ENCODE assay signal across 8 mouse cellular contexts in genomic region chr6:17170782-17171272, GRCm38 (mm10).
DNase-seq lines count a peak whose midpoint lies in the region; ATAC-seq and TF ChIP-seq lines count a peak whose summit lies in the region.

No protein-coding gene starts in this region.

- intact Hi-C loops in left cerebral cortex, postnatal 14 days (cut with DNase I): no loop called here

- no peaks in the 10 kb centered on the region for H3K9me3 ChIP-seq in kidney, postnatal 0 days (replicated peaks; ENCODE audit: low read length)

- H3K9ac ChIP-seq in kidney, postnatal 0 days (ENCODE audit: low read depth, low read length): no peak overlapping the region

- no peaks in the 10 kb centered on the region for H3K36me3 ChIP-seq in kidney, postnatal 0 days (ENCODE audit: insufficient read depth, low read length)

- WGBS in kidney, postnatal 0 days: 38% methylated on average over 7 of the region's 7 CpGs

- H3K4me1 ChIP-seq in kidney, postnatal 0 days (replicated peaks; ENCODE audit: insufficient read depth, low read length): peaks cover 5% of the 10 kb centered on the region; the same call in 1 of the 2 replicates

- TF ChIP-seq CTCF in kidney, postnatal 0 days (IDR thresholded peaks at IDR 0.05; ENCODE audit: low read depth): no peak

- no peak overlapping the region for H3K4me3 ChIP-seq in kidney, postnatal 0 days (replicated peaks; ENCODE audit: low read depth, low read length)

- peak overlapping the region; percentile 36; the same call in 1 of the 2 replicates for H3K4me2 ChIP-seq in kidney, postnatal 0 days (ENCODE audit: low read length)

- H3K27ac ChIP-seq in kidney, postnatal 0 days: 0 out of 2 replicates have a peak overlapping the region, but pooled peaks have one; percentile 37

- no peak for ATAC-seq in kidney, postnatal 0 days (replicated peaks; ENCODE audit: low FRiP score, low read depth)

- H3K27me3 ChIP-seq in kidney, postnatal 0 days (ENCODE audit: insufficient read depth, low read length): no peaks in the 10 kb centered on the region

- DNase-seq in adrenal gland, postnatal 10 days: peak; percentile 47
- no peak for DNase-seq in adrenal gland, postnatal 4 days (ENCODE audit: low spot score in 2 of 2)
- DNase-seq in right cerebral cortex, postnatal 4 days: peak; percentile 47
- no peak for DNase-seq in right cerebral cortex, postnatal 10 days (ENCODE audit: low spot score in 2 of 2)
- no peak for DNase-seq in kidney, postnatal 0 days (ENCODE audit: low spot score)
- peak; percentile 17 for DNase-seq in ovary, postnatal 14 days (ENCODE audit: low spot score)
- no peak for DNase-seq in yolk sac, embryonic 10.5 days (ENCODE audit: low spot score)
- DNase-seq in left cerebral cortex, postnatal 14 days (ENCODE audit: low spot score in 2 of 2): no peak

Comparison
In these comparisons a context has a peak if more than half of its experiments do, and no peak if none do; other contexts are left out.
1. DNase-seq: peak in adrenal gland, postnatal 10 days (single experiment), right cerebral cortex, postnatal 4 days (single experiment) and ovary, postnatal 14 days (single experiment); none in adrenal gland, postnatal 4 days (0 of 2), right cerebral cortex, postnatal 10 days (0 of 2), kidney, postnatal 0 days (single experiment), yolk sac, embryonic 10.5 days (single experiment) and left cerebral cortex, postnatal 14 days (0 of 2).